Comparison of ENCODE assay signal across 21 mouse cellular contexts in the genomic region with DNA sequence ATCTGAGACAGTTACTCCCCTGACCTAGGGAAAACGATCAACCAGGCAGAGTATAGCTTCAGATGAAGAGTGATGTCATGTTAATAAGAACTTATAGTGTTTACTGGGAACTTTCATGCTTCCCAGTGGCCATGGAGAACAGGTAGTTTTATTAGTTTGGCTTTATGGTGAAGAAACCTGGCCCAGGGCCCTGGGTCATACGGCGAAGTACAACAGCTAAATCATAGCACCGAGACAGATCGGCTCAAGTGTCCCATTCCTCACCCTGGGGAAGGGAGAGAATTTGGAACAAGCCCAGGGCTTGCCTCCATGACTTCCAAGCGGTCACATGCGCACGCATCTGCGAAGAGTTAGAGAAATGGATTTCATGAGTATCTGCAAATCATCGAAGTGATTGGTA.
"Had no signal": no experiment of that assay in that cellular context is flagged by ENCODE, and none has a peak within 500 bp of the region (broad histone marks: within the 10 kb centered on the region; RNA-seq: fewer than 3 reads in every experiment).

No protein-coding gene starts in this region.

- H3K4me3 ChIP-seq: layer of hippocampus, adult 2 months; liver, embryonic 12.5 days; liver, embryonic 15.5 days; neural tube, embryonic 12.5 days; neural tube, embryonic 15.5 days; stomach, embryonic 15.5 days had no signal

- H3K9me3 ChIP-seq: liver, embryonic 12.5 days; liver, embryonic 15.5 days; neural tube, embryonic 12.5 days; neural tube, embryonic 15.5 days; stomach, embryonic 15.5 days had no signal

- H3K36me3 ChIP-seq: liver, embryonic 12.5 days; liver, embryonic 15.5 days; neural tube, embryonic 12.5 days; neural tube, embryonic 15.5 days; stomach, embryonic 15.5 days had no signal

- H3K27me3 ChIP-seq: liver, embryonic 12.5 days; liver, embryonic 15.5 days; neural tube, embryonic 12.5 days; neural tube, embryonic 15.5 days; stomach, embryonic 15.5 days had no signal

- ATAC-seq: liver, embryonic 12.5 days had no signal

- H3K4me1 ChIP-seq: liver, embryonic 12.5 days; liver, embryonic 15.5 days; stomach, embryonic 15.5 days had no signal

- H3K27ac ChIP-seq: kidney, postnatal 0 days; layer of hippocampus, adult 2 months; liver, embryonic 12.5 days; liver, embryonic 15.5 days; neural tube, embryonic 12.5 days; neural tube, embryonic 15.5 days; stomach, embryonic 15.5 days had no signal

- H3K4me2 ChIP-seq: liver, embryonic 12.5 days; liver, embryonic 15.5 days; midbrain, embryonic 11.5 days; neural tube, embryonic 12.5 days; neural tube, embryonic 15.5 days; stomach, embryonic 15.5 days had no signal

- DNase-seq: kidney, adult 2 months; kidney, postnatal 25 days; layer of hippocampus, adult 9-11 months; liver; lung, adult 2 months; lung, postnatal 14 days; lung, postnatal 4 days; midbrain, embryonic 14.5 days; right cerebral cortex, adult 18-20 months; right cerebral cortex, postnatal 14 days; right cerebral cortex, postnatal 4 days; spleen, adult 18-20 months; thymus, postnatal 25 days had no signal

- H3K9ac ChIP-seq: liver, embryonic 12.5 days; liver, embryonic 15.5 days; neural tube, embryonic 12.5 days; neural tube, embryonic 15.5 days; stomach, embryonic 15.5 days had no signal
